Comparison of ENCODE assay signal across 8 mouse cellular contexts in the genomic region with DNA sequence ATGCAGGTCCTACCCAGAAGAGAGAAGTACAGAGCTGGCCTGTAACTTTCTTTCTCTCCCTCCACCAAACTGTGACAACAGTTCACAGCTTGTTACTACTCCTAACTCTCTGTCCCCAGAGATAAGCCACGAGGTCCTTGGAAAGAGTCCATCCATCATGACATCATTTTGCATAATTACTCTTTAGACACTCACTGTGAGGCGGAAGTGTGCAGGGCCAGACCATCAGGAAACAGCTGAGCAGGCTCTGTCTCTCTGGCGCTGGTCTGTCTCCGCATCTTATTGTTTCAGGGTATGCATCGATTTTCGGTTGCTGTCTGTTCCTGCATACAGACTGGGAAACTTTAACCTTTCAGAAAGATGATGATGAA. TPM values are rescaled to one million over a fixed set of nuclear protein-coding genes. Genes with fewer than 3 reads are reported as not detected.
DNase-seq lines count a peak whose midpoint lies in the region; ATAC-seq lines count a peak whose summit lies in the region.
"Had no signal": no experiment of that assay in that cellular context is flagged by ENCODE, and none has a peak within 500 bp of the region (broad histone marks: within the 10 kb centered on the region; RNA-seq: fewer than 3 reads in every experiment).

No protein-coding gene starts in this region.

- H3K36me3 ChIP-seq in embryonic facial prominence, embryonic 14.5 days (ENCODE audit: control insufficient read depth, insufficient read depth, low read length) = no peaks in the 10 kb centered on the region
- no peaks in the 10 kb centered on the region for H3K36me3 ChIP-seq in intestine, embryonic 16.5 days (ENCODE audit: control insufficient read depth, insufficient read depth, low read length)
- H3K36me3 ChIP-seq: hindbrain, embryonic 15.5 days had no signal

- WGBS in embryonic facial prominence, embryonic 14.5 days = 61% methylated on average over 6 of the region's 6 CpGs
- 53% methylated on average over 6 of the region's 6 CpGs for WGBS in intestine, embryonic 16.5 days

- no peak overlapping the region for H3K4me2 ChIP-seq in embryonic facial prominence, embryonic 14.5 days (ENCODE audit: low read depth, low read length)
- H3K4me2 ChIP-seq in intestine, embryonic 16.5 days (ENCODE audit: low read depth, low read length) = no peak overlapping the region
- H3K4me2 ChIP-seq: hindbrain, embryonic 15.5 days had no signal

- intact Hi-C loops in left cerebral cortex, postnatal 36 days (cut with DNase I) = no loop called here

- H3K9ac ChIP-seq in embryonic facial prominence, embryonic 14.5 days (ENCODE audit: low read depth, low read length) = no peak overlapping the region
- H3K9ac ChIP-seq in intestine, embryonic 16.5 days (ENCODE audit: low read depth, low read length) = no peak overlapping the region
- H3K9ac ChIP-seq: hindbrain, embryonic 15.5 days had no signal

- peak; percentile 76 for DNase-seq in left cerebral cortex, adult 11 months (ENCODE audit: low spot score)
- no peak for DNase-seq in left cerebral cortex, postnatal 36 days (ENCODE audit: low spot score in 2 of 2)
- DNase-seq in embryonic facial prominence, embryonic 14.5 days (ENCODE audit: low spot score) = peak; percentile 40
- peak; percentile 65 for DNase-seq in lung, postnatal 25 days (ENCODE audit: low spot score)
- no peak for DNase-seq in c-Kit-positive CD71-positive TER-119-positive erythroid progenitor cells, embryonic 14.5 days (ENCODE audit: low spot score)
- no peak for DNase-seq in cerebellum, adult 11 months

- H3K27me3 ChIP-seq in embryonic facial prominence, embryonic 14.5 days (replicated peaks; ENCODE audit: control insufficient read depth, insufficient read depth, low read length) = no peaks in the 10 kb centered on the region
- no peaks in the 10 kb centered on the region for H3K27me3 ChIP-seq in intestine, embryonic 16.5 days (replicated peaks; ENCODE audit: control insufficient read depth, insufficient read depth, low read length)
- H3K27me3 ChIP-seq: hindbrain, embryonic 15.5 days had no signal

- H3K9me3 ChIP-seq in embryonic facial prominence, embryonic 14.5 days (ENCODE audit: control insufficient read depth, low read length) = no peaks in the 10 kb centered on the region
- no peaks in the 10 kb centered on the region for H3K9me3 ChIP-seq in intestine, embryonic 16.5 days (ENCODE audit: control insufficient read depth, low read length)
- H3K9me3 ChIP-seq: hindbrain, embryonic 15.5 days had no signal

- H3K4me1 ChIP-seq in embryonic facial prominence, embryonic 14.5 days (ENCODE audit: control insufficient read depth, insufficient read depth, low read length) = peaks cover 19% of the 10 kb centered on the region; the same call in 1 of the 2 replicates
- H3K4me1 ChIP-seq in intestine, embryonic 16.5 days (ENCODE audit: control insufficient read depth, insufficient read depth, low read length) = no peaks in the 10 kb centered on the region
- H3K4me1 ChIP-seq: hindbrain, embryonic 15.5 days had no signal

- H3K4me3 ChIP-seq in embryonic facial prominence, embryonic 14.5 days (ENCODE audit: low read depth, low read length) = no peak overlapping the region
- H3K4me3 ChIP-seq in intestine, embryonic 16.5 days (ENCODE audit: low read length) = no peak overlapping the region
- H3K4me3 ChIP-seq: hindbrain, embryonic 15.5 days had no signal

- H3K27ac ChIP-seq in embryonic facial prominence, embryonic 14.5 days (replicated peaks; ENCODE audit: low read depth, low read length) = peak overlapping the region; percentile 52
- H3K27ac ChIP-seq in intestine, embryonic 16.5 days (ENCODE audit: low read length) = peak overlapping the region; percentile 15; the same call in 1 of the 2 replicates
- H3K27ac ChIP-seq: hindbrain, embryonic 15.5 days had no signal

- no peak for ATAC-seq in embryonic facial prominence, embryonic 14.5 days (ENCODE audit: low read depth)
- peak; percentile 40 for ATAC-seq in intestine, embryonic 16.5 days

RNA-seq across cellular contexts. Expression of a gene that starts 43.8 kb away (rescaled TPM):
- total RNA-seq in left cerebral cortex, postnatal 36 days (2021) = not detected
- not detected in 2 replicates for polyA plus RNA-seq in embryonic facial prominence, embryonic 14.5 days (2014; fragmentation: Nextera tagmentation; extraction: Ambion mirVana)
- 0.21 TPM in 1 of 2 replicates, not detected in the other for polyA plus RNA-seq in intestine, embryonic 16.5 days (2015; fragmentation: Nextera tagmentation; extraction: Ambion mirVana)
- polyA plus RNA-seq: hindbrain, embryonic 15.5 days had no signal

Comparison
In these comparisons a context has a peak if more than half of its experiments do, and no peak if none do; other contexts are left out.
1. DNase-seq: peak in left cerebral cortex, adult 11 months (single experiment), embryonic facial prominence, embryonic 14.5 days (single experiment) and lung, postnatal 25 days (single experiment); none in left cerebral cortex, postnatal 36 days (0 of 2), c-Kit-positive CD71-positive TER-119-positive erythroid progenitor cells, embryonic 14.5 days (single experiment) and cerebellum, adult 11 months (single experiment).